In genomic region chr5:150491573-150492173, GRCm38 (mm10) we compare ENCODE assay signal across 13 mouse cellular contexts. TPM values are rescaled to one million over a fixed set of nuclear protein-coding genes. Genes with fewer than 3 reads are reported as not detected.
"Had no signal": no experiment of that assay in that cellular context is flagged by ENCODE, and none has a peak within 500 bp of the region (broad histone marks: within the 10 kb centered on the region; RNA-seq: fewer than 3 reads in every experiment).

No protein-coding gene starts in this region.

RNA-seq across cellular contexts. Expression of gene Zar1l, which starts 26.3 kb away (rescaled TPM):
- total RNA-seq: neutrophil, adult 5-6 weeks had no signal
- polyA plus RNA-seq: neural tube, embryonic 13.5 days; neural tube, embryonic 14.5 days; neural tube, embryonic 15.5 days; small intestine, adult 2 months; spleen, adult 2 months; stomach, embryonic 14.5 days; stomach, embryonic 15.5 days; stomach, embryonic 16.5 days; stomach, postnatal 0 days; thymus, adult 2 months; thymus, postnatal 0 days; urinary bladder, adult 2 months had no signal
